Mouse (Mus musculus) midbrain, embryonic 11.5 days (tissue): Measurements from ENCODE around the gene Zbtb17. TPM values are rescaled to one million over a fixed set of nuclear protein-coding genes. Genes with fewer than 3 reads are reported as not detected.

Source experiments
- ATAC-seq: fragments of 200-750 bp; cut with Nextera tagmentation; 2 replicates; pipeline ENCODE4 v1.8.0; 2017; ENCODE audit warnings: moderate TSS enrichment, moderate library complexity; ENCODE audit not compliant: low FRiP score
- DNase-seq: peaks from one replicate; pipeline ENCODE4 v3.0.0; 2015; ENCODE audit warnings: low spot score; ENCODE audit errors: missing footprints
- H3K27ac ChIP-seq: fragments of 300-500 bp; sonication (generic); 2 replicates; pipeline ENCODE4 v1.5.1; 2014; ENCODE audit warnings: low read depth, low read length
- H3K27me3 ChIP-seq: fragments of 300-500 bp; sonication (generic); 2 replicates; pipeline ENCODE4 v1.6.1; 2014; ENCODE audit warnings: mild to moderate bottlenecking, low read length, moderate library complexity, mixed read lengths; ENCODE audit not compliant: control insufficient read depth, insufficient read depth
- H3K36me3 ChIP-seq: fragments of 300-500 bp; sonication (generic); 2 replicates; pipeline ENCODE4 v1.6.1; 2014; ENCODE audit warnings: mild to moderate bottlenecking, low read length, moderate library complexity, mixed read lengths; ENCODE audit not compliant: control insufficient read depth, insufficient read depth
- H3K4me1 ChIP-seq: fragments of 300-500 bp; sonication (generic); 2 replicates; pipeline ENCODE4 v1.6.1; 2014; ENCODE audit warnings: low read length; ENCODE audit not compliant: control insufficient read depth, insufficient read depth
- H3K4me2 ChIP-seq: fragments of 300-500 bp; sonication (generic); 2 replicates; pipeline ENCODE4 v1.6.1; 2014; ENCODE audit warnings: mild to moderate bottlenecking, moderate library complexity
- H3K4me3 ChIP-seq: fragments of 300-500 bp; sonication (generic); 2 replicates; pipeline ENCODE4 v1.5.1; 2014; ENCODE audit warnings: low read depth, low read length
- H3K9ac ChIP-seq: fragments of 300-500 bp; sonication (generic); 2 replicates; pipeline ENCODE4 v1.6.1; 2014; ENCODE audit warnings: low read length
- H3K9me3 ChIP-seq: fragments of 300-500 bp; sonication (generic); 2 replicates; pipeline ENCODE4 v1.6.1; 2016; ENCODE audit warnings: low read length; ENCODE audit not compliant: control insufficient read depth
- WGBS: fragments of 180-500 bp; shearing (Covaris S2); extraction: QIAGEN DNeasy Blood & Tissue Kit; methylation state at CpG from one replicate; pipeline ENCODE4 v1.1.7; 2014; 5-methylcytosine and 5-hydroxymethylcytosine counted together
- polyA plus RNA-seq: library from polyadenylated mRNA; unstranded; fragments of >200 nt; fragmentation: Nextera tagmentation; extraction: Ambion mirVana; gene quantifications from 2 replicates; pipeline ENCODE4 v1.2.1, GENCODE M21; 2014

Zbtb17 gene
- polyA plus RNA-seq, 1 experiment from 2014 or later: 40.6 TPM

DNA sequence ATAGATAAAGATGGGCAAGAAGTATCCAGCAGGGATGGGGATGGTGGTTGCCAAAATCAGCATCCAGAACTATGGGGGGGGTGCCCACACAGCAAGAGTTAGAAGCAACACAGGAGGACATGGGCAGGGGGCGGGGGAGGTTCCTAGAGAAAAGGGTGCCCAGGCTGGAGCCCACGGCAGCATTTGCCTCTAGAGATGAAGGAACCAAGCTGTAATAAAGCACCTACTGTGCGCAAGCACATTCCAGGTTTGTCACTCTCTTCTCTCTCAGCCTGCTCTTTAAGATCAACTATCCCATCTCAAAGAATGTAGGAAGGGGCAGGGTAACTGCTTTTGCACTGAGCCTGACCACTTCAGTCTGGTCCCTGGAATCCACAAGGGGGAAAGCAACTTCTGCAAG, 35.9 kb upstream of the Zbtb17 start:
- Histone ChIP-seq H3K27me3 (no peaks in the 10 kb centered on the region), H3K9me3 (no peaks in the 10 kb centered on the region), H3K36me3 (no peaks in the 10 kb centered on the region), H3K4me1 (0 out of 2 replicates have a peak, but pooled peaks cover 2% of the 10 kb centered on the region), H3K4me3 (no peak overlapping the region), H3K27ac (no peak overlapping the region), H3K9ac (no peak overlapping the region), H3K4me2 (no peak overlapping the region)
- peak; percentile 51 for DNase-seq
- ATAC-seq: no peak
- WGBS: 93% methylated on average over 3 of the region's 3 CpGs

DNA sequence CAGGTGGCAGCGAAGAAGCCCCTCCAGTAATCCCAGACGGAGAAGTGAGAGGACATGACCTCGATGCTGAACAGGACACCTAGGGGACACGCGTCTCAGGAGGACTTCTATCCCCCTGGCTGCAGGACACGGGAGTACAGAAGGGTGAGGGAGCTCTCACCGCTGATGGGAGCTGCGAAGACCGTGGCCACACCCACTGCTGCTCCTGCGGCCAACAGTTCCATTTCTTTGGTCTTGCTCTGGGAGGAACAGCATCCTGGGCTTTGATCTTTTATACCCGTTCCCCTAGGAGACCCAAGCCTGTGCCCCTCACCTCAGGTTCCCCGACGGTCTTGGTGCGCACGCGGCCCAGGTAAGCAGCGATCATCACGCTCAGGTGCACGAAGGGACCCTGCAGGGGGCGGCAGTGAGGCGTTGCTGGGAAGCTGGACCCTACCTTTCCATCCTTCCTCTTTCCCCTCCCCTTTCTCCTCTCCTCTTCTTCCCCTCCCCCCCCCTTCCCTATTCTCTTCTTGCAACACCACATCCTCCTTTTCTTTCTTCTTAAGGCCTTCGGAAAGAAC, 32.9 kb upstream of the Zbtb17 start:
- WGBS: 20% methylated on average over 22 of the region's 22 CpGs
- DNase-seq (peak; percentile 71), ATAC-seq (no peak)
- H3K27ac ChIP-seq: no peak overlapping the region
- H3K4me3 ChIP-seq: no peak overlapping the region
- no peaks in the 10 kb centered on the region for H3K9me3 ChIP-seq
- H3K9ac ChIP-seq: no peak overlapping the region
- no peaks in the 10 kb centered on the region for H3K27me3 ChIP-seq
- H3K4me2 ChIP-seq: no peak overlapping the region
- no peaks in the 10 kb centered on the region for H3K4me1 ChIP-seq
- H3K36me3 ChIP-seq: no peaks in the 10 kb centered on the region

DNA sequence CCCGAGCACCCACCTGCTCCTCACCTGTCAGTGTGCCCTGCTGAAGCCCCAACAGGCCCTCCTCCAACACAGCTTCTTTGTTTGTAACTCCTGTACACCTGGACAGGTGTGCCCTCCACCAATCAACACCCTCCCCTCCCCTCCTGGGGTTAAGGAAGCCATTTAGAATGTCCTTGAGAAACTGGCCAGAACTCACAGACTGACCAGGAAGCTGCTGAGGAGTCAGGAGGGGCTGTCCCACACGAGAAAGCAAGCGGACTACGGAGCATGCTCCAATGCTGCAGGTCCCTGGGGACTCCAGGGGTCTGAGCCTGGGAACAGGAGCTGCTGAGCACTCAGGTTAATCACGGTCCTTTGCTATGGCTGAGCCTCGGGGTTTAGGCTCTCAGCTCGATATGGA, 28.5 kb upstream of the Zbtb17 start, which contains the start of gene Clcnkb:
Clcnkb (minus strand) TSS at position 91 of the 400 bp plus-strand sequence.
- ATAC-seq: no peak
- Histone ChIP-seq H3K4me3 (no peak within 1 kb of the TSS), H3K9me3 (no peaks in the 10 kb centered on the region), H3K27me3 (no peaks in the 10 kb centered on the region), H3K27ac (no peak within 1 kb of the TSS), H3K36me3 (no peaks in the 10 kb centered on the region), H3K4me2 (no peak within 1 kb of the TSS), H3K9ac (no peak within 1 kb of the TSS), H3K4me1 (no peaks in the 10 kb centered on the region)
- WGBS: 72% methylated on average over 7 of the region's 7 CpGs
- DNase-seq: no peak

DNA sequence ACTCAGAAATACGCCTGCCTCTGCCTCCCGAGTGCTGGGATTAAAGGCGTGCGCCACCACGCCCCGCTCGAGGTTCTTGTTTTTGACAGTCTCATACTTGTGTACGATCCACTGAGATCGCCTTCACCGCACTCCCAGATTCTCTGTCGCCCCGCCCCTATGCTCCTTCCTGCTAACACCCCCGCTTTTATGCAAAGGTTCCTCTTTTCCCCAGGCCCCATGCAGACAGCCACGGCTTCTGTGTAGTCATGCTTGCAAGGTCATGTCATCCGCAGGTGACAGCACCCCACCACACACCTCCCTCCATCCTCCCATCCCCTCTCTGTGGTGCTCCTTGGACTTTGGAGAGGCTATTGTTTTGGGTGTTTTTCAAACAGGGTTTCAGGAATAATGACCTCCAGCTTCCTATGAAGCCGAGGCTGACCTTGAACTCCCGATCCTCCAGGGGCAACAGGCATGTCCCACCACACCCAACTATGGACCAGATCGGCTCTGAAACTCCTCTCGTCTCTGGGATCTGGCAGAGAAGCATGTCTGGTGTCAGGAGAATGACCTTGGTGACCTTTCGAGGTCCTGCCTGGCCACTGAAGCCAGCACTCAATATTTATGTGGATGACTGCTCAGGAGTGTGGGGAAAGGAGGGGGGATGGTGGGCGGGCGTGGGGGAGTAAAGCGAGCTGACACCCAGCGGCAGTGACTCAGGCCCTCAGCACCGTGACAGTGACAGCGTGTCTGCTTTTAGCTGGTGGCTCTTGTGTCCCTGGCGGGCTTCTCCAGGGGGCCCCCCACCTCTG, 24.9 kb upstream of the Zbtb17 start:
- H3K4me3 ChIP-seq: no peak overlapping the region
- H3K9ac ChIP-seq: no peak overlapping the region
- no peaks in the 10 kb centered on the region for H3K36me3 ChIP-seq
- H3K27me3 ChIP-seq: no peaks in the 10 kb centered on the region; the same call in none of the 2 replicates
- WGBS: 73% methylated on average over 27 of the region's 27 CpGs
- no peak overlapping the region for H3K4me2 ChIP-seq
- no peak overlapping the region for H3K27ac ChIP-seq
- no peaks in the 10 kb centered on the region for H3K9me3 ChIP-seq
- ATAC-seq (no peak), DNase-seq (no peak)
- no peaks in the 10 kb centered on the region for H3K4me1 ChIP-seq

DNA sequence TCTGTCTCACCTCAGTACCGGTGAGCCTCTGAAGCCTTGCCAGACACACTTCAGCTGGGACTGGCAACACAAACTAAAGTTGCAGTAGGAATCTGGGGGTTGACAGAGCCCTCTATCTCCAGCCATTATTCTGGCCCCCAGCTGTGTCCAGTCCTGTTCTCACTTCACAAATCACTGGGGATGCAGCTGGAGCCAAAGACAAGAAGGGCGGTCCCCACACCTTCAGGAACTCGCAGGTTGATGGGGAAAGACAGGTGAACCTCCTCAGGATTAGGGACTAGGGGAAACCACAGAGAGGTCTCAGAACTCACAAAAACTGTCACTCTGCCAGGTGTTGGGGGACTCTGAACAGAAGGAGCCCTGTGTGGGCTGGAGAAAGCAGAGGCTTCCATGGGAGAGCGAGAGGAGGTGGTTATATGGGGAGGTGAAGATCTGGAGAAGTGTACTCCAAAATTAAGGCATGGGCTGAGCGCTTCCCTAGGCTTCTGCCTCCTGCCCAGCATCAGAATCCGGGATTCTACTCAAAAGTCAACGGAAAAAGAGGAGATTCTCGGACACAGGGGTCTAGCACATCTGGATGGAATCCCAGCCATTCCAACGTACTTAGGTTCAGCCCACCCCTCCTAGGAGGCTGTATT, 24.1 kb upstream of the Zbtb17 start, which contains the start of gene Hspb7:
Hspb7 (plus strand) TSS at position 588 of the 638 bp plus-strand sequence.
- Histone ChIP-seq H3K4me2 (no peak within 1 kb of the TSS), H3K9ac (no peak within 1 kb of the TSS), H3K27me3 (peaks cover 3% of the 10 kb centered on the region), H3K4me3 (no peak within 1 kb of the TSS), H3K36me3 (no peaks in the 10 kb centered on the region), H3K27ac (no peak within 1 kb of the TSS), H3K9me3 (no peaks in the 10 kb centered on the region), H3K4me1 (no peaks in the 10 kb centered on the region)
- WGBS: 69% methylated on average over 9 of the region's 9 CpGs
- no peak for DNase-seq
- ATAC-seq: no peak

DNA sequence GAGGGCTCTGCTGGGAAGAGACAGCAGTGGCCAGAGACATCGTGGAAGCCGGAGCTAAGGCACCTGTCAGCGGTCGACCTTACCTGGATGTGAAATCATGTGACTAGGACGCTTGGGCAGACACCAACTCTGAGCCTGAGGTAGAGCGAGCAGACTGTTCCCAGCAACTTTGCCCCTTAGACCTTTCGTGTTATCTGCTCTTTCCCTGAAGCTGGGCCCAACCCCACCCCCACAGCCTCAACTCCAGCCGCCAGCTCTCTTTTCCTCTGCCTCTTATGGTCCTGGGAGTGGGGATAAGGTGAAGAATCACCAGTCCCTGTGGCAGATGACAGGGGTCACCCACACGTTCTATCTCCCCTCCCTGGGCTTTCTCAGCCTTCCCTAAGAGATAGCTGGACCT, 23.6 kb upstream of the Zbtb17 start:
- H3K4me2 ChIP-seq: no peak overlapping the region
- H3K27me3 ChIP-seq: peaks cover 5% of the 10 kb centered on the region
- no peaks in the 10 kb centered on the region for H3K36me3 ChIP-seq
- H3K27ac ChIP-seq: no peak overlapping the region
- 0 out of 2 replicates have a peak, but pooled peaks cover 3% of the 10 kb centered on the region for H3K4me1 ChIP-seq
- 65% methylated on average over 9 of the region's 9 CpGs for WGBS
- no peak overlapping the region for H3K9ac ChIP-seq
- no peak for DNase-seq
- no peak overlapping the region for H3K4me3 ChIP-seq
- no peak for ATAC-seq
- H3K9me3 ChIP-seq: no peaks in the 10 kb centered on the region

DNA sequence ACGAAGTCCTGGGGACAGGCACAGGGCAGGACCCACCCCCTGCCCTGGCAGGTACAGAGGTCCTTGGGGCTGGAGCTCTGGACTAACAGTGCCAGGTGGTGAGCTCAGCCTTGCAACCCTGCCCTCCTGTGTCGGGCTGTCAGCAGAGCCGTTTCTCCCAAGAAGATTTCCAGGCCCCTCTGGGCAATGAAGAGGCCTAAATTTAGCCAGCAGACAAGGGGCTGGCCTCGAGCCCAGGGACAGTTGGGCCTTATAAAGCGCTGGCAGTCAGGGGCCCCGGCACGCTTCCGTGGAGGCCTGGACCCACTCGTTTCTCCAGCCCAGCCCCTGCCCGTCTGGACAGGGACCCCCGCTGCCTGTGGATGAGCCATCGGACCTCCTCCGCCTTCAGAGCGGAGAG, 23.0 kb upstream of the Zbtb17 start:
- H3K27ac ChIP-seq: no peak overlapping the region
- no peak overlapping the region for H3K4me3 ChIP-seq
- H3K4me2 ChIP-seq: no peak overlapping the region
- WGBS: 80% methylated on average over 14 of the region's 14 CpGs
- DNase-seq (no peak), ATAC-seq (no peak)
- H3K9me3 ChIP-seq: no peaks in the 10 kb centered on the region
- no peaks in the 10 kb centered on the region for H3K36me3 ChIP-seq
- H3K9ac ChIP-seq: no peak overlapping the region
- 0 out of 2 replicates have a peak, but pooled peaks cover 5% of the 10 kb centered on the region for H3K4me1 ChIP-seq
- H3K27me3 ChIP-seq: peaks cover 6% of the 10 kb centered on the region

DNA sequence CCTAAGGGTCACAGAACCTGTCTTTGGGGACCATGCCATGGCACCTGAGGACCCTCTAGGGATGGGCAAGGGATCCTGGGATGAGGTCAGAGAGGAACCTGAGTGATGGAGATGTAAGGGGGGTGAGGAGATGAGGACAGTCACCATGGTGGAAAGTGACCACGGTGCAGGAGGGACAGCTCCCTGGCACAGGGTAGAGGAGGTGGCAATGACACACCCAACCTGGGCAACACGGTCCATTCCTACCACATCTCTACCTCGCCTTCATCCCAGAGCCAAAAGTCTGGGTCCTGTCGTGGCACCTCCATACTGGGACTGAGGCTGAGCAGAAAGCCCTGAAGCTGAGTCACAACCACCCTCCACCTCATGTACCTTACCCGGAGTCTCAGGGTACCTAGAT, 21.6 kb upstream of the Zbtb17 start:
- ATAC-seq (no peak), DNase-seq (no peak)
- H3K4me2 ChIP-seq: no peak overlapping the region
- no peaks in the 10 kb centered on the region for H3K9me3 ChIP-seq
- 77% methylated on average over 5 of the region's 5 CpGs for WGBS
- H3K9ac ChIP-seq: no peak overlapping the region
- 0 out of 2 replicates have a peak, but pooled peaks cover 5% of the 10 kb centered on the region for H3K4me1 ChIP-seq
- H3K4me3 ChIP-seq: no peak overlapping the region
- H3K36me3 ChIP-seq: no peaks in the 10 kb centered on the region
- peaks cover 6% of the 10 kb centered on the region for H3K27me3 ChIP-seq
- no peak overlapping the region for H3K27ac ChIP-seq

DNA sequence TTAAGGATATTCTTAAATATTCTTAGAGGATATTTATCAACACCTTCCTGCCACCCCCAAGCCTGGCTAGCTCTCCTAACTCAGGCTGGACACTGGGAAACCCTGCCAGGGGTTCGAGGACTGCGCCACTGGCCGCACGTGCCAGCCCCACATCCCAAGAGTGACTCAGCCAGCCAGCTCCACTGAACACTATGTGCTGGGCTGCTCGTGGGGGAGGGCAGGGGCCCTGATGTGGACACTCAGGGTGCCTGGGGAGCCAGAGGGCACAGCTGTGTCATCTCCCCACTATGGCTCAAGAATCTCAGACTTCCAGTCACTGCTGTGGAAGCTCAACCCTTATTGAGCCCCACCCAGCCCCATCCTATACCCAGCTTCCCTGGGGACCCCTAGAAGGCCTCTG, 21.2 kb upstream of the Zbtb17 start:
- H3K4me2 ChIP-seq: no peak overlapping the region
- DNase-seq (no peak), ATAC-seq (no peak)
- no peaks in the 10 kb centered on the region for H3K9me3 ChIP-seq
- H3K36me3 ChIP-seq: no peaks in the 10 kb centered on the region
- WGBS: 84% methylated on average over 5 of the region's 5 CpGs
- no peak overlapping the region for H3K27ac ChIP-seq
- H3K4me1 ChIP-seq: 0 out of 2 replicates have a peak, but pooled peaks cover 5% of the 10 kb centered on the region
- H3K9ac ChIP-seq: no peak overlapping the region
- peaks cover 6% of the 10 kb centered on the region for H3K27me3 ChIP-seq
- H3K4me3 ChIP-seq: no peak overlapping the region
